Mouse (Mus musculus): ENCODE results near the gene Rock2. TPM values are rescaled to one million over a fixed set of nuclear protein-coding genes. Genes with fewer than 3 reads are reported as not detected.
A peak's percentile ranks its signal among the peaks of the same experiment; 100 is the strongest.

The Rock2 gene
- polyA plus RNA-seq, 1 experiment from 2014 or later = 23.2 TPM

DNA sequence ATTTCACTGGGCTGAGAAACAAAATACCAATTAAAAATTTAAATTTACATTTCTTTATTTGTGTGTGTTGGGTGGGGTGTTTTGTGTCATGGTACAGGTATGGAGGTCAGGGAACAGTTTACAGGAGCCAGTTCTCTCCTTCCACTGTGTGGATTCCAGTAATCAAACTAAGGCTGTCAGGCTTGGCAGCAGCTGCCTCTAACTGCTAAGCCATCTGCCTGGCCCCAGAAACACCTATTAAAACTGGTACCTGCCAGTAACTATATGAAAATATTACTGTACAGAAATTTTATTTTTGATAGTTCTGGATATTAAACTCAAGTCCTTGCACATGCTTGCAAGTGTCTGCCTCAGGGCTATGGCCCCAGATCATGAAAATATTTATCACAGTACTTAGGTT is 4.1 kb downstream of the Rock2 start:
- no peak for DNase-seq
- Histone ChIP-seq H3K9me3 (ENCODE audit: low read depth, low read length) (no peaks in the 10 kb centered on the region), H3K27ac (ENCODE audit: low read depth) (no peak overlapping the region), H3K9ac (no peak overlapping the region), H3K36me3 (ENCODE audit: insufficient read depth) (no peaks in the 10 kb centered on the region), H3K4me2 (no peak overlapping the region), H3K4me3 (ENCODE audit: low read depth, low read length) (no peak overlapping the region), H3K4me1 (ENCODE audit: insufficient read depth) (peaks cover 18% of the 10 kb centered on the region), H3K27me3 (ENCODE audit: insufficient read depth, low read length) (no peaks in the 10 kb centered on the region)
- TF ChIP-seq CTCF (IDR thresholded peaks at IDR 0.05; ENCODE audit: low read depth) = no peak
- no peak for ATAC-seq (ENCODE audit: insufficient read depth)

DNA sequence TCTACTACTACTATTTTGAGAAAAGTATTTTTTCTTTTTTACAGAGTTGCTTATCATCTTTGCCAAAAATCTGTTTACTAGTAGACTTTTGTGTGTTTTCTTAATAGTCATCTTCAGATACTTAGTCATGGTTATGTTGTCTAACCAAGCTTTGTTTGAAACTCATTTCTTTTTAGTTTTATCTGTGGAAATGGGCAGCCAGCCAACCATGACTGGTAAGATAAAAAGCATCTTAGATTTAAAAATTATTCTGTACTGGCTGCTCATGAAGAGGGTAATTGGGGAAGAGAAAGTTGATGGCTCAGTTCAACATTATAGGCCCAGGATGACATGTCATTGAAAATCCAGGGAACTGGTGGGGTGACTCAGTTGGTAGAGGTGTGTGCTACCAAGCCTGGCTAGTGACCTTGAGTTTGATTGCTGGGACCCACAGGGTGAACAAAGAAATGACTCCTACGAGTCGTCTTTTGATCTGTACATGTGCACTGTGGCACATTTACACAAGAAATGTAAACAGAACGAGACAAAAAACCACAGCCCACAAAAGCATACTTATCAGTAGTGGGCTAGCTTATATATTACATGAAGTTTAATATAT is 6.0 kb downstream of the Rock2 start:
- Histone ChIP-seq H3K36me3 (ENCODE audit: insufficient read depth) (no peaks in the 10 kb centered on the region), H3K9ac (no peak overlapping the region), H3K4me2 (no peak overlapping the region), H3K9me3 (ENCODE audit: low read depth, low read length) (no peaks in the 10 kb centered on the region), H3K27ac (ENCODE audit: low read depth) (no peak overlapping the region), H3K27me3 (ENCODE audit: insufficient read depth, low read length) (no peaks in the 10 kb centered on the region), H3K4me1 (ENCODE audit: insufficient read depth) (peaks cover 15% of the 10 kb centered on the region), H3K4me3 (ENCODE audit: low read depth, low read length) (no peak overlapping the region)
- ATAC-seq (ENCODE audit: insufficient read depth) (peak; percentile 12; the same call in 1 of the 2 replicates), DNase-seq (peak; percentile 73)
- no peak for TF ChIP-seq CTCF (IDR thresholded peaks at IDR 0.05; ENCODE audit: low read depth)
- 12% methylated on average over 3 of the region's 3 CpGs for WGBS

DNA sequence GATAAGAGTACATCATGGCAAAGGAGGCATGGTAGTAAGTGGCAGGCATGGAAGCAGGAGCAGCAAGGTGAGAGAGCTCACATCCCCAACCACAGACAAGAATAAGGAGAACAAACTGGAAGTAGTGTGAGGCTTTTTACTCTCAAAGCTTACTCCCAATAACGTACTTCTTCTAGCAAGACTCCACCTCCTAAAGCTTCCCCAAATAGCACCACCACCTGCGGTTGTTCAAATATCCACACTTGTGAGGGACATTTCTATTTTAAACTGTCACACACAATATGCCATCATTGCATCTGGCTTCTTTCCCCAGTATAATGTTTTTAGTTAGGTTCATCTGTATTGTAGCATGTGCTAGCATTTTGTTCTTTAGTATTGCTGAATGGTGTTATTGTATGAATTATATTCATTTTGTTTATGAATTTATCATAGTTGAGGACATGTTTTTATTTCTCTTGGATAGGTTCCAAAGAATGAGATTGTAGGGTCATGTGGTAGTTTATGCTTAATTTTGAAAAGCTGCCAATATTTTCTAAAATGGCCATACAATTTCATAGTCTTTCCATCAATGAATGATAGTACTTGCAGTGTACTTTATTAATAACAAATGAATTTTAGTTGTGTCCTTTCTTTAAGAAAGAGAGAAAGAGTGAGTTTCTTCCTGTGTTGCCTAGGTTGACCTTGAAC is 9.4 kb downstream of the Rock2 start:
- H3K27me3 ChIP-seq (ENCODE audit: insufficient read depth, low read length) = no peaks in the 10 kb centered on the region
- peak; percentile 47 for ATAC-seq (ENCODE audit: insufficient read depth)
- no peak for TF ChIP-seq CTCF (IDR thresholded peaks at IDR 0.05; ENCODE audit: low read depth)
- H3K27ac ChIP-seq (ENCODE audit: low read depth) = peak overlapping the region; percentile 21; the same call in 1 of the 2 replicates
- no peak overlapping the region for H3K9ac ChIP-seq
- H3K4me1 ChIP-seq (ENCODE audit: insufficient read depth) = peaks cover 7% of the 10 kb centered on the region
- 35% methylated on average over 2 of the region's 2 CpGs for WGBS
- H3K4me2 ChIP-seq = no peak overlapping the region
- DNase-seq = peak; percentile 69
- H3K36me3 ChIP-seq (ENCODE audit: insufficient read depth) = no peaks in the 10 kb centered on the region
- H3K9me3 ChIP-seq (ENCODE audit: low read depth, low read length) = no peaks in the 10 kb centered on the region
- no peak overlapping the region for H3K4me3 ChIP-seq (ENCODE audit: low read depth, low read length)

DNA sequence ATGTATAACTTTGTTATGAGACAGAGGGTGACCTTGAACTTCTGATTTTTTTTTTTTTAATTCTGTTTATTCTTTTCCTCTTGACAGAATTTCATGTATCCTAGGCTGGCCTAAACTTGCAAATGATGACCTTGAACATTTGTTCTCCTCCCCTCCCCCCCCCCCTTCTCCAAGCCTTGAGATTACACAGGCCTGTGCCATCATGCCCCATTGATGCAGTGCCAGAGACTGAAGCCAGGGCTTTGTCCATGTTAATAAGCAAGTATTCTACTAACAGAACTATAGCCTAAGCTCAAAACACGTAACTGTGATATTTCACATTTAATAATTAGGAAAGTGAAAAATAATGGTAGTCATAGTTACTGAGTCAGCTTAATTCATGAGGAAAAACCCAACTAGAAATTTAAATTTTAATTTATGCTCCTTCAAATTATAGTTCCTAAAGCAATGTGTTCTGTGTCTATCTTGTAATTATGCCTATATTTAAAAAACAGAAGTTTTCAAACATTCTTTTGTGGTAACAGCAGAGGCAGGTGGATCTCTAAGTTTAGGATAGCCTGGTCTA is 12.7 kb downstream of the Rock2 start:
- 100% methylated on average over 1 of the region's 1 CpGs for WGBS
- ATAC-seq (ENCODE audit: insufficient read depth) (no peak), DNase-seq (no peak)
- no peaks in the 10 kb centered on the region for H3K4me1 ChIP-seq (ENCODE audit: insufficient read depth)
- no peak overlapping the region for H3K4me3 ChIP-seq (ENCODE audit: low read depth, low read length)
- no peak overlapping the region for H3K9ac ChIP-seq
- H3K36me3 ChIP-seq (ENCODE audit: insufficient read depth) = no peaks in the 10 kb centered on the region
- no peaks in the 10 kb centered on the region for H3K27me3 ChIP-seq (ENCODE audit: insufficient read depth, low read length)
- H3K27ac ChIP-seq (ENCODE audit: low read depth) = no peak overlapping the region
- no peak overlapping the region for H3K4me2 ChIP-seq
- no peaks in the 10 kb centered on the region for H3K9me3 ChIP-seq (ENCODE audit: low read depth, low read length)
- TF ChIP-seq CTCF (IDR thresholded peaks at IDR 0.05; ENCODE audit: low read depth) = no peak

DNA sequence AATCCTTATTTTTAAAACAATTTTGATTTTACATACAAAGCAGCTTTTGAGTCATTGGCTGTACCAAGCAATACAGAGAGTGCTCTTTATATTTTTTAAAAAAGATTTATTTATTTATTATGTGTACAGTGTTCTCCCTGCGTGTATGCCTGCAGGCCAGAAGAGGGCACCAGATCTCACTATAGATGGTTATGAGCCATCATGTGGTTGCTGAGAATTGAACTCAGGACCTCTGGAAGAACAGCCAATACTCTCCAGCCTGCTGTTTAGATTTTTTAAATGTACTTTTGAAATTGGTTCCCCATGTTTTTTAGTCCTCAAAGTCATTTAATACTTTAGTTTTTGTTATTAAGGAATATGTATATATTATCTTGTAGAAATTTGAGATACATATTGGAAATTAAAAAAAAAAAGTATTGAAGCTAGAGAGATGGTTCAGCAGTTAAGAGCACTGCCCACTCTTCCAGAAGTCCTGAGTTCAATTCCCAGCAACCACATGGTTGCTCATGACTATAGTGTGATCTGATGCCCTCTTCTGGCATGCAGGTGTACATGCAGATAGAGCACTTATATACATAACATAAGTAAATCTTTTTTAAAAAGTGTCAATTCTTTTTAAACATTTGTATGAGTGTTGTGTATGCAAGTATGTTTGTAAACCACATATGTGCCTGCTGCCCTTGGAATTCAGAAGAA is 13.4 kb downstream of the Rock2 start:
- no peak for ATAC-seq (ENCODE audit: insufficient read depth)
- DNase-seq = peak; percentile 15
- peak; percentile 34 for TF ChIP-seq CTCF (IDR thresholded peaks at IDR 0.05; ENCODE audit: low read depth)
- Histone ChIP-seq H3K4me3 (ENCODE audit: low read depth, low read length) (no peak overlapping the region), H3K36me3 (ENCODE audit: insufficient read depth) (no peaks in the 10 kb centered on the region), H3K27me3 (ENCODE audit: insufficient read depth, low read length) (no peaks in the 10 kb centered on the region), H3K4me1 (ENCODE audit: insufficient read depth) (no peaks in the 10 kb centered on the region), H3K27ac (ENCODE audit: low read depth) (no peak overlapping the region), H3K9me3 (ENCODE audit: low read depth, low read length) (no peaks in the 10 kb centered on the region), H3K4me2 (no peak overlapping the region), H3K9ac (no peak overlapping the region)
- WGBS = 94% methylated on average over 1 of the region's 1 CpGs

DNA sequence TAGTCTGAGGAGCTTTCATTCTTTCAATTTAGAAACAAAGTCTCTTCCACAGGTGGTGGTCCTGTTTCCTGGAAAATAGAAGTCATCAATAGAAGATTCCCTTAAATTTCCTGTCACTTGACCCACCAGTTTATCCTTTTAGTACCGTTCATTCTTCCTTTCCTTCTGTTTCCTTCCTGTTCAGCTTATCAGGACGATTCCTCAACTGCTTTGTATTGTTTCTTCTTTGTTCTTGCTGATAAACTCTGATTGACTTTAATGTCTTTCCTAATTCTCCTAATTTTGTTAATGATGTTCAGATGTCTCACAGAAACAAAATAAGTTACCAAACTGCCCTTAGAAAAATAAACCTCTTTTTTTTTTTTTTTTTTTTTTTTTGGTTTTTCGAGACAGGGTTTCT is 16.8 kb downstream of the Rock2 start:
- H3K27me3 ChIP-seq (ENCODE audit: insufficient read depth, low read length) = no peaks in the 10 kb centered on the region
- ATAC-seq (ENCODE audit: insufficient read depth) (no peak), DNase-seq (no peak)
- no peak overlapping the region for H3K4me3 ChIP-seq (ENCODE audit: low read depth, low read length)
- no peak overlapping the region for H3K27ac ChIP-seq (ENCODE audit: low read depth)
- no peaks in the 10 kb centered on the region for H3K4me1 ChIP-seq (ENCODE audit: insufficient read depth)
- H3K36me3 ChIP-seq (ENCODE audit: insufficient read depth) = no peaks in the 10 kb centered on the region
- H3K9me3 ChIP-seq (ENCODE audit: low read depth, low read length) = no peaks in the 10 kb centered on the region
- H3K9ac ChIP-seq = no peak overlapping the region
- 49% methylated on average over 2 of the region's 3 CpGs for WGBS
- no peak for TF ChIP-seq CTCF (IDR thresholded peaks at IDR 0.05; ENCODE audit: low read depth)
- no peak overlapping the region for H3K4me2 ChIP-seq

DNA sequence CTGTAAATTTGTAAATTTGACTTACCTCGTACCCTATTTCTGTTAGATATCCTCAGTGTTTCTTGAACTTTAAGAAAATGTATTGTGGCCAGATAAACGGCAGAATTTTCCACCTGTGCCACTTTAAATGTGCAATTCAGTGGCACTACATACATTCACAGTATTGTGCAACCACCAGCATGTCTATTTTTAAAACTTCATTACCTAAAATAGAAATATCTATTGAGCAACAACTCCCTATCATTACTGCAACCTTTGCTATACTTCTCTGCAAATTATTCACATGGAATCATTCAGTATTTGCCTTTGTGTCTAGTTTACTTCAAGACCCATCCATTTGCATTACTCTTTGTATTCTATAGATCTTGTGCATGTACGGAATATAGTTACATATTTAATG is 17.9 kb downstream of the Rock2 start:
- H3K36me3 ChIP-seq (ENCODE audit: insufficient read depth) = no peaks in the 10 kb centered on the region
- TF ChIP-seq CTCF (IDR thresholded peaks at IDR 0.05; ENCODE audit: low read depth) = no peak
- H3K9ac ChIP-seq = no peak overlapping the region
- H3K4me2 ChIP-seq = no peak overlapping the region
- H3K27ac ChIP-seq (ENCODE audit: low read depth) = no peak overlapping the region
- H3K4me3 ChIP-seq (ENCODE audit: low read depth, low read length) = no peak overlapping the region
- DNase-seq (no peak), ATAC-seq (ENCODE audit: insufficient read depth) (no peak)
- no peaks in the 10 kb centered on the region for H3K27me3 ChIP-seq (ENCODE audit: insufficient read depth, low read length)
- H3K9me3 ChIP-seq (ENCODE audit: low read depth, low read length) = no peaks in the 10 kb centered on the region
- 84% methylated on average over 3 of the region's 3 CpGs for WGBS
- H3K4me1 ChIP-seq (ENCODE audit: insufficient read depth) = no peaks in the 10 kb centered on the region

All from lung, embryonic 14.5 days (tissue).